Mouse (Mus musculus) layer of hippocampus, postnatal 10 days (tissue): ENCODE measurements at regions not wholly inside any gene's neighbourhood (a gene's known extent, or its start where the extent isn't known, plus 50 kb on each side); places are given as distances from the start of the nearest gene placed in this dataset.

ENCODE experiments used
- DNase-seq, 2 experiments: peaks; one replicate each; pipeline ENCODE4 v3.0.0; 2021; ENCODE audit warnings: low spot score in 2 of 2
- microRNA-seq, 2 experiments: library from miRNA; unstranded; fragments of <30 nt; microRNA quantifications; one replicate each; pipeline ENCODE4 v1.2.0; 2021

- DNase-seq, result no peak
Measured at GRCm38 (mm10) chr3:137790340-137790739, 73.9 kb upstream of the H2afz start.

- no peak for DNase-seq
Measured at GRCm38 (mm10) chr3:137795754-137796315, 68.5 kb upstream of the H2afz start.

GRCm38 (mm10) chr3:137798769-137799168 lies 65.5 kb upstream of the H2afz start:
- DNase-seq, result no peak

GRCm38 (mm10) chr3:137801402-137802020 lies 62.8 kb upstream of the H2afz start:
- no peak for DNase-seq

GRCm38 (mm10) chr3:137807423-137807822 lies 56.9 kb upstream of the H2afz start:
- DNase-seq, result no peak

GRCm38 (mm10) chr3:137807913-137808684 lies 56.2 kb upstream of the H2afz start:
- DNase-seq, result no peak

GRCm38 (mm10) chr3:137810123-137810522 lies 54.2 kb upstream of the H2afz start:
- no peak for DNase-seq

Small RNA genes lying in the stretch of these regions (microRNA-seq; reads per million reads assigned to microRNA genes)
- gene Mir6380, result 0 reads per million in 2 experiments
